Mouse (Mus musculus) kidney, adult 2 months (tissue): ENCODE data around the gene Cbx8.

ENCODE experiments used
- CTCF ChIP-seq: fragments of 200-500 bp; conservative IDR thresholded peaks from 2 replicates; pipeline ENCODE4 v1.5.1; 2011; ENCODE audit warnings: low read depth, mild to moderate bottlenecking, control low read depth, low read length, moderate library complexity, mixed read lengths; ENCODE audit not compliant: insufficient read depth, insufficient read length
- POLR2A ChIP-seq: fragments of 200-500 bp; IDR thresholded peaks from one replicate; pipeline ENCODE4 v1.6.1; 2011; ENCODE audit warnings: low read depth, low read length, control low read depth

GRCm38 (mm10) chr11:119041750-119042465 is 1.1 kb upstream of the Cbx8 start:
- no peak for TF ChIP-seq CTCF
- TF ChIP-seq POLR2A: no peak
